Mouse (Mus musculus) limb, embryonic 14.5 days (tissue): Measurements from ENCODE around the gene Btbd11. TPM values are rescaled to one million over a fixed set of nuclear protein-coding genes. Genes with fewer than 3 reads are reported as not detected.

Source experiments
- ATAC-seq: fragments of 200-750 bp; cut with Nextera tagmentation; 2 replicates; pipeline ENCODE4 v1.8.0; 2017; ENCODE audit warnings: low read depth, moderate number of reproducible peaks, moderate TSS enrichment; ENCODE audit not compliant: low FRiP score
- DNase-seq: peaks from one replicate; pipeline ENCODE4 v3.0.0-alpha.2; 2015; ENCODE audit warnings: low spot score
- H3K27ac ChIP-seq: fragments of 300-500 bp; sonication (generic); replicated peaks from 2 replicates; pipeline ENCODE4 v1.5.1; 2014; ENCODE audit warnings: low read depth, mild to moderate bottlenecking, low read length, moderate library complexity, mixed read lengths
- H3K27me3 ChIP-seq: fragments of 300-500 bp; sonication (generic); 2 replicates; pipeline ENCODE4 v1.6.1; 2014; ENCODE audit warnings: low read length, mixed read lengths; ENCODE audit not compliant: control insufficient read depth, insufficient read depth
- H3K36me3 ChIP-seq: fragments of 300-500 bp; sonication (generic); 2 replicates; pipeline ENCODE4 v1.6.1; 2014; ENCODE audit warnings: mild to moderate bottlenecking, low read length, moderate library complexity, mixed read lengths; ENCODE audit not compliant: control insufficient read depth, insufficient read depth
- H3K4me1 ChIP-seq: fragments of 300-500 bp; sonication (generic); 2 replicates; pipeline ENCODE4 v1.6.1; 2014; ENCODE audit warnings: antibody characterized with exemption, low read length, mixed read lengths; ENCODE audit not compliant: control insufficient read depth, insufficient read depth
- H3K4me2 ChIP-seq: fragments of 300-500 bp; sonication (generic); replicated peaks from 2 replicates; pipeline ENCODE4 v1.6.1; 2014; ENCODE audit warnings: low read depth, mild to moderate bottlenecking, low read length, moderate library complexity; ENCODE audit not compliant: severe bottlenecking
- H3K4me3 ChIP-seq: fragments of 300-500 bp; sonication (generic); replicated peaks from 2 replicates; pipeline ENCODE4 v1.5.1; 2014; ENCODE audit warnings: low read length
- H3K9ac ChIP-seq: fragments of 300-500 bp; sonication (generic); 2 replicates; pipeline ENCODE4 v1.6.1; 2014; ENCODE audit warnings: mild to moderate bottlenecking, low read depth, low read length, moderate library complexity; ENCODE audit not compliant: severe bottlenecking
- H3K9me3 ChIP-seq: fragments of 300-500 bp; sonication (generic); 2 replicates; pipeline ENCODE4 v1.6.1; 2016; ENCODE audit warnings: low read length; ENCODE audit not compliant: control insufficient read depth
- POLR2A ChIP-seq: fragments of 200-500 bp; IDR thresholded peaks from 2 replicates; pipeline ENCODE4 v1.8.0; 2012; ENCODE audit warnings: inconsistent platforms, mild to moderate bottlenecking, moderate library complexity, borderline replicate concordance; ENCODE audit not compliant: insufficient read depth, insufficient read length; ENCODE audit errors: extremely low read depth
- WGBS: fragments of 180-500 bp; shearing (Covaris S2); extraction: QIAGEN DNeasy Blood & Tissue Kit; methylation state at CpG from one replicate; pipeline ENCODE4 v1.1.7; 2014; 5-methylcytosine and 5-hydroxymethylcytosine counted together
- polyA plus RNA-seq, 2 experiments: library from polyadenylated mRNA; depleted of rRNA in 1 of 2; stranded (reverse) in 1 of 2; unstranded in 1 of 2; fragments of >200 nt; fragmentation: Nextera tagmentation in 1 of 2; extraction: Ambion mirVana in 1 of 2; gene quantifications; 2 replicates each; pipeline versions ENCODE4 v1.2.1 to v1.2.3; 2012 to 2014

Btbd11 gene
- polyA plus RNA-seq, 2 experiments = 10.2 to 11.6 TPM

DNA sequence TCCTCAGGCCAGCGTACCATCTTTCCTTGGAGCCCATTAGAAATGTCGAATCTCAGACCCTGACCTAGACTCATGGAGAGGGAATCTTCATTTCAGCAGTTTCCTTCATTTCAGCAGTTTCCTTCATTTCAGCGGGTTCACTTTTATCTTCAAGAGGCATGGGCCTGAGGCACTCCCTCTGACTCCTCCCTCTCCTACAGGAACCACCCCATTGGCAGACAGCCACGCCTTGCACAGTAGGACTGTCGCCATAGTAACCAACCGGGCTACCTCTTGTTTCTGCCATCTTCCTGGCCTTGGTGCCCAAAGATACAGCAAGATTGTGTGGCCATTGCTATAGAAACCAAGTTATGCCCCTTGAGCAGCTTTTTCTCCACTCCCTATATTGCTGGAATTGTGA, 205.4 kb downstream of the Btbd11 start:
- H3K4me3 ChIP-seq = no peak overlapping the region
- no peak overlapping the region for H3K4me2 ChIP-seq
- no peaks in the 10 kb centered on the region for H3K9me3 ChIP-seq
- ATAC-seq (no peak), DNase-seq (no peak)
- no peaks in the 10 kb centered on the region for H3K27me3 ChIP-seq
- H3K4me1 ChIP-seq = no peaks in the 10 kb centered on the region; the same call in 1 of the 2 replicates
- WGBS = 42% methylated on average over 6 of the region's 6 CpGs
- no peak for TF ChIP-seq POLR2A
- no peaks in the 10 kb centered on the region for H3K36me3 ChIP-seq
- no peak overlapping the region for H3K27ac ChIP-seq
- no peak overlapping the region for H3K9ac ChIP-seq

DNA sequence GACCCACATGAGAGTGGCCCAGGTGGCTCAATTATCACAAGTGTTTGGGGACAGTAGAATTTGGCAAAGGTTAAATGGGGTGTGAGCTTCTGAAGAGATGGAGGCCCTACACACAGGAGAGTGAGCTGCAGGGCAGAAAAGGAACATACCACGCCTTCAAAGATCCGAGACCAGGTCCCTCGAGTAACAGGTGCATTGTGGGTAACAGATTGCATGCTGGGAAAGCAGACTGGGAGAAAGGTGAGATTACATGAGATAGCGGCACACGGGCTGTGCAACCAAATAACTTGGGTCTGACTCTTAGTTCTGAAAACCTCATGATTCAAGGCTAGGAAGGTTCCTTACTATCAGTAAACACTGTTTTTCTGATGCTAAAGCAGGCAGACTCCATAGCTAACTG, 209.7 kb downstream of the Btbd11 start:
- Histone ChIP-seq H3K27ac (no peak overlapping the region), H3K9ac (no peak overlapping the region), H3K36me3 (no peaks in the 10 kb centered on the region), H3K4me3 (no peak overlapping the region), H3K4me2 (no peak overlapping the region), H3K27me3 (no peaks in the 10 kb centered on the region), H3K9me3 (no peaks in the 10 kb centered on the region), H3K4me1 (no peaks in the 10 kb centered on the region; the same call in 1 of the 2 replicates)
- no peak for ATAC-seq
- DNase-seq = no peak
- no peak for TF ChIP-seq POLR2A
- WGBS = 87% methylated on average over 5 of the region's 5 CpGs

DNA sequence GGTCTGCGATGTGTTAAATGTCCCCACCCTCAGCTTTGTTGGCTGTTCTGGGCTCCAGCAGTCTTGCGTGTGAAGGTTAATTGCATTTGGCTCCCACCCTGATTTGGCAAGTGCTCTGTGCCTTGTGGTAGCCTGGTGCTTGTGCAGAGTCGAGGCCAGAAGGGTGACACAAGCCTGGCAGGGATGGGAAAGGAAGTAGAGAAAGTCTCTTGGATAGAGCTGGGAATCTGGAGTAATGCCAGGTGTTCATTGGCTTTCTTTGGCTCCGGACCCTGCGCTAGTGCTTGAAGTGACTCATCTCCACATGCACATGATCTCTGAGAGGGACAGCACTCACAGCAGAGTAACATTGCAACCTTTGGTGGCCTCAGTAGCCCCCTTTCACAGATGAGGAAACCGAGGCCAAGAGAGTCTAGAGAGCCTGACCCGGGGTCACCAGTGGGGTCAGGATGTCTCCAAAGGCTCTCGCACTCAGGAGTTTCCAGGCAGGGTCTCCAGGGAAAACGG, 211.5 kb downstream of the Btbd11 start:
- Histone ChIP-seq H3K9me3 (no peaks in the 10 kb centered on the region), H3K27ac (no peak overlapping the region), H3K36me3 (no peaks in the 10 kb centered on the region), H3K9ac (peak overlapping the region; percentile 62), H3K27me3 (no peaks in the 10 kb centered on the region), H3K4me2 (peak overlapping the region; percentile 88), H3K4me3 (peak overlapping the region; percentile 45), H3K4me1 (no peaks in the 10 kb centered on the region; the same call in 1 of the 2 replicates)
- WGBS = 40% methylated on average over 9 of the region's 9 CpGs
- ATAC-seq (0 out of 2 replicates have a peak, but pooled peaks have one; percentile 7), DNase-seq (peak; percentile 40)
- TF ChIP-seq POLR2A = no peak

DNA sequence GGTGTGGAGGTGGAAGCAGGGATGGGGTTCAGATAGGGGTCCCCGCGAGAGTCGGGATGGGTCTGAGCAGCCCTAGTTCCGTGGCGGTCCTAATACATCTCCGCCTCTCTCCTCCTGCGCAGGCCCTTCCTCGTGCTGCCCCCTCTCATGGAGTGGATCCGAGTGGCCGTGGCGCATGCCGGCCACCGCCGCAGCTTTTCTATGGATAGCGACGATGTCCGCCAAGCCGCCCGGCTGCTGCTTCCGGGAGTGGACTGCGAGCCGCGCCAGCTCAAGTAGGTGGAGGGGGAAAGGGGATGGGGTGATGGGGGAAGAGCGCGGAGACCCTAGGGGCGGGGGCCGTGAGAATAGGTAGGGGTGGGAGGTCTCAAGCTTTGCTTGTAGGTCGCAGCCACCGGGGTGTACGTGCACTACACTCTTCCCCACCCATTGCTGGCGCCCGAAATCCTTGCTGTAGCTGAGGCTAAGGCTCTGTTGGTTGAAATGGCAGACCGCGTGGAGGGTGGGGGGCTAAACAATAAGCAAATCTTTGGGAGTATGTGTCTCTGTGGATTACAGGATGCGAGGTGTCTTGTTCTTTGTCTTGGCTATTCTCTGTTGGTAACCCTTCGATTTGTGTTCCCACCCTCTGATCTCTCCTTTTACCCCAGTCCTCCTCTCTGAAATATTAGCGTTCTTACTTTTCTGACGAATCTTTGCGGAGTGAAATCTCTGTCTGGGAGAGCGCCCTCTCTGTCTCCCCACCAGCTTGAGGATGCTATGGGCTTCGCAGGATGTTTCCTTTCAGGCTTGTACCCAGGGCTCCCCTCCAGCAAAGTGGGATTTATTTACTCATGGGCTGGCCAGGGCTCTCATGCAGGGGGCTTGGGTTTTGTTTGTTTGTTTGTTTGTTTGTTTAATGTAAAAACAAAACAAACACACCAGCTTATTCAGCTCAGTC, 212.3 kb downstream of the Btbd11 start:
- H3K4me2 ChIP-seq = peak overlapping the region; percentile 88
- no peak for TF ChIP-seq POLR2A
- H3K9ac ChIP-seq = peak overlapping the region; percentile 62
- no peaks in the 10 kb centered on the region for H3K9me3 ChIP-seq
- no peaks in the 10 kb centered on the region for H3K27me3 ChIP-seq
- H3K36me3 ChIP-seq = no peaks in the 10 kb centered on the region
- peak overlapping the region; percentile 45 for H3K4me3 ChIP-seq
- H3K4me1 ChIP-seq = no peaks in the 10 kb centered on the region; the same call in 1 of the 2 replicates
- under 1% methylated on average over 26 of the region's 41 CpGs for WGBS
- no peak for DNase-seq
- H3K27ac ChIP-seq = no peak overlapping the region
- peak; percentile 60; the same call in 1 of the 2 replicates for ATAC-seq

DNA sequence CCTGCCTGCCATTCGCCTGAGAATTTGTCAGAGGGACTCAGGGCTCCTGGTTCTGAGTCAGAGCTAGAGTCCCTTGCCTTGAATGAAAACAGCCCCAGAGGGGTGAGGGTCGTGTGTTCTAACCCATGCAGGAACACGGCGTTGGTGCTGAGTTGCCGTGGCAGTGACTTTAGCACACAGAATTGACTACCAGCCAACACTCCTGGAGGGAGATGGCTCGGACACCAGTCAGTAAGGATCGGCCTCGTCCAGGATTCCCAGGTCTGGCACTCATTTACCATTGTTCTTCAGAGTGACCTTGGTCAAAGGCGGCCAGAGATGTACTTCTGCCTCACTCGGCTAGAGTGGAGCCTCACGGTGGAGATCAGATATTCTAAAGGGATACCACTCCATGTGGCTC, 215.9 kb downstream of the Btbd11 start:
- ATAC-seq (no peak), DNase-seq (no peak)
- Histone ChIP-seq H3K27me3 (no peaks in the 10 kb centered on the region), H3K4me3 (no peak overlapping the region), H3K4me1 (no peaks in the 10 kb centered on the region), H3K9ac (no peak overlapping the region), H3K27ac (no peak overlapping the region), H3K36me3 (no peaks in the 10 kb centered on the region), H3K9me3 (no peaks in the 10 kb centered on the region), H3K4me2 (no peak overlapping the region)
- no peak for TF ChIP-seq POLR2A
- WGBS = 84% methylated on average over 11 of the region's 11 CpGs
